Mouse (Mus musculus) adrenal gland, postnatal 14 days (tissue): ENCODE data around the gene Pabpc4. TPM values are rescaled to one million over a fixed set of nuclear protein-coding genes. Genes with fewer than 3 reads are reported as not detected.
A peak's percentile ranks its signal among the peaks of the same experiment; 100 is the strongest.
"Not testable (repeated sequence)": the region's sequence is repeated elsewhere in the genome, so short reads cannot be mapped to it uniquely, and the experiment has no call there.

Source experiments
- DNase-seq: peaks from one replicate; pipeline ENCODE4 v3.0.0; 2021; ENCODE audit warnings: mixed read lengths
- total RNA-seq: library from RNA; stranded (reverse); gene quantifications from 2 replicates; pipeline ENCODE4 v1.2.3, GENCODE M21; 2021

Gene Pabpc4
- total RNA-seq, 1 experiment from 2014 or later = 98.6 TPM

GRCm38 (mm10) chr4:123247147-123247880 is 14.8 kb upstream of the Pabpc4 start:
- peak; percentile 51 for DNase-seq

GRCm38 (mm10) chr4:123248971-123249567 is 13.1 kb upstream of the Pabpc4 start:
- peak; percentile 90 for DNase-seq

GRCm38 (mm10) chr4:123252214-123252613 is 9.9 kb upstream of the Pabpc4 start:
- DNase-seq = peak; percentile 19

- no peak for DNase-seq
Measured at GRCm38 (mm10) chr4:123254617-123255016, 7.5 kb upstream of the Pabpc4 start.

GRCm38 (mm10) chr4:123260071-123260746 is 1.9 kb upstream of the Pabpc4 start:
- peak; percentile 42 for DNase-seq

GRCm38 (mm10) chr4:123271063-123271462 is 8.9 kb downstream of the Pabpc4 start:
- DNase-seq = no peak

- DNase-seq = no peak
Measured at GRCm38 (mm10) chr4:123280117-123280516, 18.0 kb downstream of the Pabpc4 start.

GRCm38 (mm10) chr4:123282500-123282899 is 20.3 kb downstream of the Pabpc4 start:
- DNase-seq = peak; percentile 96

- peak; percentile 73 for DNase-seq
Measured at GRCm38 (mm10) chr4:123282915-123283674, 20.9 kb downstream of the Pabpc4 start.

GRCm38 (mm10) chr4:123283675-123284064 is 21.5 kb downstream of the Pabpc4 start:
- peak; percentile 76 for DNase-seq

GRCm38 (mm10) chr4:123284731-123285624 is 22.8 kb downstream of the Pabpc4 start:
- DNase-seq = no peak

GRCm38 (mm10) chr4:123286790-123287189 is 24.6 kb downstream of the Pabpc4 start:
- no peak for DNase-seq

- no peak for DNase-seq
Measured at GRCm38 (mm10) chr4:123289038-123289437, 26.9 kb downstream of the Pabpc4 start.

GRCm38 (mm10) chr4:123292390-123292789 is 30.2 kb downstream of the Pabpc4 start:
- no peak for DNase-seq

- DNase-seq = peak; percentile 60
Measured at GRCm38 (mm10) chr4:123292989-123293388, 30.8 kb downstream of the Pabpc4 start.

GRCm38 (mm10) chr4:123293661-123294443 is 31.7 kb downstream of the Pabpc4 start:
- no peak for DNase-seq

- not testable (repeated sequence) for DNase-seq
Measured at GRCm38 (mm10) chr4:123295026-123295425, 32.9 kb downstream of the Pabpc4 start.

- DNase-seq = no peak
Measured at GRCm38 (mm10) chr4:123295516-123296147, 33.5 kb downstream of the Pabpc4 start.

- peak; percentile 29 for DNase-seq
Measured at GRCm38 (mm10) chr4:123296148-123296534, 34.0 kb downstream of the Pabpc4 start.
